Mouse (Mus musculus) liver, embryonic 15.5 days (tissue): ENCODE measurements around the gene Fyttd1. TPM values are rescaled to one million over a fixed set of nuclear protein-coding genes. Genes with fewer than 3 reads are reported as not detected.
"Not testable (repeated sequence)": the region's sequence is repeated elsewhere in the genome, so short reads cannot be mapped to it uniquely, and the experiment has no call there.

Source experiments
- ATAC-seq: fragments of 200-750 bp; cut with Nextera tagmentation; 2 replicates; pipeline ENCODE4 v1.8.0; 2017; ENCODE audit warnings: moderate number of reproducible peaks, mild to moderate bottlenecking, moderate library complexity; ENCODE audit not compliant: insufficient read depth
- H3K27ac ChIP-seq: fragments of 300-500 bp; sonication (generic); replicated peaks from 2 replicates; pipeline ENCODE4 v1.5.1; 2015; ENCODE audit warnings: mild to moderate bottlenecking, inconsistent platforms
- H3K27me3 ChIP-seq: fragments of 300-500 bp; sonication (generic); 2 replicates; pipeline ENCODE4 v1.6.1; 2015; ENCODE audit warnings: mild to moderate bottlenecking, inconsistent platforms
- H3K36me3 ChIP-seq: fragments of 300-500 bp; sonication (generic); replicated peaks from 2 replicates; pipeline ENCODE4 v1.6.1; 2015; ENCODE audit warnings: moderate library complexity, mild to moderate bottlenecking, inconsistent platforms
- H3K4me1 ChIP-seq: fragments of 300-500 bp; sonication (generic); replicated peaks from 2 replicates; pipeline ENCODE4 v1.6.1; 2015; ENCODE audit warnings: inconsistent platforms
- H3K4me2 ChIP-seq: fragments of 300-500 bp; sonication (generic); 2 replicates; pipeline ENCODE4 v1.6.1; 2015; ENCODE audit warnings: moderate library complexity, mild to moderate bottlenecking, inconsistent platforms
- H3K4me3 ChIP-seq: fragments of 300-500 bp; sonication (generic); replicated peaks from 2 replicates; pipeline ENCODE4 v1.5.1; 2015; ENCODE audit warnings: mild to moderate bottlenecking, inconsistent platforms
- H3K9ac ChIP-seq: fragments of 300-500 bp; sonication (generic); 2 replicates; pipeline ENCODE4 v1.6.1; 2015; ENCODE audit warnings: moderate library complexity, mild to moderate bottlenecking, inconsistent platforms
- H3K9me3 ChIP-seq: fragments of 300-500 bp; sonication (generic); replicated peaks from 2 replicates; pipeline ENCODE4 v1.6.1; 2016; ENCODE audit warnings: inconsistent platforms
- WGBS: fragments of 180-500 bp; shearing (Covaris S2); methylation state at CpG from one replicate; pipeline ENCODE4 v1.1.7; 2015; ENCODE audit warnings: mixed read lengths; ENCODE audit not compliant: insufficient replicate concordance; 5-methylcytosine and 5-hydroxymethylcytosine counted together
- polyA plus RNA-seq: library from polyadenylated mRNA; unstranded; fragments of >200 nt; fragmentation: Nextera tagmentation; extraction: Ambion mirVana; gene quantifications from 2 replicates; pipeline ENCODE4 v1.2.1, GENCODE M21; 2015

Fyttd1 gene
- polyA plus RNA-seq, 1 experiment from 2014 or later, result 26.8 TPM

- ATAC-seq, result no peak
- 86% methylated on average over 3 of the region's 3 CpGs for WGBS
- peaks cover 6% of the 10 kb centered on the region; the same call in 1 of the 2 replicates for H3K36me3 ChIP-seq
Measured at GRCm38 (mm10) chr16:32861813-32862385, 15.4 kb upstream of the Fyttd1 start.

GRCm38 (mm10) chr16:32865401-32865800, 11.9 kb upstream of the Fyttd1 start:
- Histone ChIP-seq H3K27me3 (no peaks in the 10 kb centered on the region), H3K4me3 (no peak overlapping the region), H3K27ac (no peak overlapping the region), H3K4me2 (no peak overlapping the region), H3K36me3 (peaks cover 6% of the 10 kb centered on the region; the same call in 1 of the 2 replicates), H3K4me1 (peaks cover 21% of the 10 kb centered on the region), H3K9me3 (no peaks in the 10 kb centered on the region), H3K9ac (no peak overlapping the region)
- WGBS, result 76% methylated on average over 4 of the region's 4 CpGs
- ATAC-seq, result no peak

More at GRCm38 (mm10) chr16:32861813-32862385, 15.4 kb upstream of the Fyttd1 start:
- Histone ChIP-seq H3K27me3 (no peaks in the 10 kb centered on the region), H3K4me2 (no peak overlapping the region), H3K9ac (no peak overlapping the region), H3K4me3 (no peak overlapping the region), H3K9me3 (no peaks in the 10 kb centered on the region), H3K27ac (no peak overlapping the region), H3K4me1 (peaks cover 2% of the 10 kb centered on the region)

DNA sequence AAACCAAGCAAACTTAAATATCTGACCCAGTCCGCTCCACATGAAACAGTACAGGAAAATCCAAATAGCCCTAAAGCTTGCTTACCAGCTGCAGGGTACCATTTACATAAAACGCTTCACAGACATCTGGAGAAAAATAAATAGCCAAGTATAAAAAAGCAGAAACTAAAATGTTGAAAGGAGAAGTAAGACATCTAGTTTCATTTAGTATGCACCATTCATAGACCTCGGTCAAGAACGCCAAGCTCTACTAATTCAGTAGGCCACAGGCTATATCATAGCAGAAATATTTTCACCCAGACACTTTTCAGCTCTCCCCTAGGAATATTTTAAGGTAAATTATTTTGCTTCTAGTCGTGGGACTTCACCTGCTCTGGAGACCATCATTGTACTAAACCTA, 10.6 kb upstream of the Fyttd1 start:
- no peak overlapping the region for H3K9ac ChIP-seq
- H3K4me3 ChIP-seq, result no peak overlapping the region
- 71% methylated on average over 5 of the region's 5 CpGs for WGBS
- H3K4me2 ChIP-seq, result peak overlapping the region; percentile 88; the same call in 1 of the 2 replicates
- H3K27me3 ChIP-seq, result no peaks in the 10 kb centered on the region
- peaks cover 21% of the 10 kb centered on the region for H3K4me1 ChIP-seq
- no peaks in the 10 kb centered on the region for H3K9me3 ChIP-seq
- H3K27ac ChIP-seq, result no peak overlapping the region
- H3K36me3 ChIP-seq, result no peaks in the 10 kb centered on the region
- ATAC-seq, result no peak

DNA sequence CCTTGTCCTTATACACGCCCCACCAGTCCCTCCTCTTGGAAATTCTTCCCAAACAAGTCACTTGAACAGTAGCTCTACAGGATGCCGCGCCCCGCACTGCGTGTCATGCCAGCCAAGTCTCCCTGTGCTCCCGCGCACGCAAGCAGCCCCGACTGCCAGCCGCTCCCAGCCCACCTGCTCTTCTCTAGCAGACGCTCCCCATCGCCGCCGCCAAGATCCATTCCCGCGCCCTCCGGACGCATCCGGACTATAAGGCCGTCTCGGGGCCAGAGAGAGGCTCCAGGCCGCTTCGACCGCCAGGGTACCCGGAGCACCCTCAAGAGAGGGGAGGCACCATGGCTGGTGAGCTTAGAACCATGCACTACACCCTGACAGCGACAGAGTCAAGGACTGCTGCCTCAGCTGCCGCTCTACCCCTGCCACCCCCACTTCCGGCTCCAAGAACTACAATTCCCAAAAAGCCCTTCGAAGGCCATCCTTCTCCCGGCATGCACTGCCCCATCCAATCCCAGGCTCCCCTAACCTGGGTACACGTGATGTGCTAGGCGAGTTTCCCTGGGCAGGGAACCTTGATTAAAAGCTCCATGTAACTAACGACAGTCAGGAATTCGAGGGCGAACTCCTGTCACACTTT, 9.3 kb upstream of the Fyttd1 start:
- H3K27me3 ChIP-seq, result 0 out of 2 replicates have a peak, but pooled peaks cover 2% of the 10 kb centered on the region
- no peaks in the 10 kb centered on the region for H3K9me3 ChIP-seq
- H3K27ac ChIP-seq, result peak overlapping the region; percentile 66
- ATAC-seq, result peak; percentile 94
- H3K9ac ChIP-seq, result peak overlapping the region; percentile 66
- H3K4me2 ChIP-seq, result peak overlapping the region; percentile 88
- peaks cover 21% of the 10 kb centered on the region for H3K4me1 ChIP-seq
- no peaks in the 10 kb centered on the region for H3K36me3 ChIP-seq
- under 1% methylated on average over 35 of the region's 35 CpGs for WGBS
- peak overlapping the region; percentile 77 for H3K4me3 ChIP-seq

- Histone ChIP-seq H3K4me2 (no peak overlapping the region), H3K27me3 (0 out of 2 replicates have a peak, but pooled peaks cover 3% of the 10 kb centered on the region), H3K4me1 (peaks cover 21% of the 10 kb centered on the region), H3K4me3 (no peak overlapping the region), H3K27ac (no peak overlapping the region), H3K9ac (no peak overlapping the region), H3K9me3 (no peaks in the 10 kb centered on the region), H3K36me3 (no peaks in the 10 kb centered on the region)
- ATAC-seq, result no peak
- WGBS, result 42% methylated on average over 5 of the region's 5 CpGs
Measured at GRCm38 (mm10) chr16:32870231-32870630, 7.1 kb upstream of the Fyttd1 start.

- Histone ChIP-seq H3K9ac (no peak overlapping the region), H3K9me3 (no peaks in the 10 kb centered on the region), H3K4me3 (no peak overlapping the region), H3K4me1 (peaks cover 15% of the 10 kb centered on the region), H3K36me3 (no peaks in the 10 kb centered on the region), H3K27me3 (0 out of 2 replicates have a peak, but pooled peaks cover 3% of the 10 kb centered on the region), H3K27ac (no peak overlapping the region), H3K4me2 (no peak overlapping the region)
- no peak for ATAC-seq
- 35% methylated on average over 3 of the region's 3 CpGs for WGBS
Measured at GRCm38 (mm10) chr16:32873366-32873765, 3.9 kb upstream of the Fyttd1 start.

DNA sequence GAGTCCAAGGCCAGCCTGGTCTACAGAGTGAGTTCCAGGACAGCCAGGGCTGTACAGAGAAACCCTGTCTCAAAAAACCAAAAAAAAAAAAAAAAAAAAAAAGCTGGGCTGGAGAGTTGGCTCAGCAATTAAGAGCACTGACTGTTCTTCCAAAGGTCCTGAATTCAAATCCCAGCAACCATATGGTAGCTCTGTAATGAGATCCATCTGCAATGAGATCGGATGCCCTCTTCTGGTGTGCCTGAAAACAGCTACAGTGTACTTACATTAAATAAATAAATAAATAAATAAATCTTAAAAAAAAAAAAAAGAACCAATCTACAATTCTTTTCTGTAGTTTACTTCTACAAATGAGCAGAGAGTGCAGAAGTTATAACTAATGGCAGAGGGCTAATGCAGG, 2.0 kb upstream of the Fyttd1 start:
- not testable (repeated sequence) for H3K9me3 ChIP-seq, ATAC-seq, H3K4me2 ChIP-seq, H3K4me3 ChIP-seq, H3K36me3 ChIP-seq, H3K27me3 ChIP-seq, H3K9ac ChIP-seq, H3K27ac ChIP-seq
- H3K4me1 ChIP-seq, result peaks cover 23% of the 10 kb centered on the region
- 43% methylated on average over 1 of the region's 1 CpGs for WGBS

- Histone ChIP-seq H3K9ac (no peak overlapping the region), H3K27me3 (0 out of 2 replicates have a peak, but pooled peaks cover 3% of the 10 kb centered on the region), H3K36me3 (no peaks in the 10 kb centered on the region), H3K4me1 (peaks cover 23% of the 10 kb centered on the region), H3K4me3 (no peak overlapping the region), H3K27ac (no peak overlapping the region), H3K9me3 (no peaks in the 10 kb centered on the region), H3K4me2 (0 out of 2 replicates have a peak overlapping the region, but pooled peaks have one; percentile 0)
- 72% methylated on average over 3 of the region's 3 CpGs for WGBS
- ATAC-seq, result no peak
Measured at GRCm38 (mm10) chr16:32875847-32876246, 1.5 kb upstream of the Fyttd1 start.

DNA sequence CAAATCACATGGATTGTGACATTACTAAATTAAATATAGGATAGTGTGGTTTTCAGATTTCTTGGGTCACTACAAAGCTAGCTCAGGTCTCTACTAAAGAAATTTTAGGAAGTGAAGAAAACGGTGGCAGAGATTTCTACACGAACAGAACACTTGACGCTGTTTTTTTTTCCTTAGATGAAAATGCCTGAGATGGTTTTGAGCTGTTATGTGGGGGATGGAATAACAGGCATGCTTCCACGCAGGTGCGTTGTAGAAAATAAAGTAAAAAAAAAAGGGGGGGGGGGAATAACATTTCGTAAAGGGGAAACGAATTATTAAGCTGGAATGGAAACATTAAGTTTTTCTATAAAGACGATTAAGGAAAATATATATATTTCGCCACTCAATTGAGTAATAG, 469 bp upstream of the Fyttd1 start:
- H3K27ac ChIP-seq, result no peak overlapping the region
- no peaks in the 10 kb centered on the region for H3K9me3 ChIP-seq
- 20% methylated on average over 9 of the region's 9 CpGs for WGBS
- H3K4me3 ChIP-seq, result peak overlapping the region; percentile 85
- peak overlapping the region; percentile 99 for H3K4me2 ChIP-seq
- no peak overlapping the region for H3K9ac ChIP-seq
- H3K36me3 ChIP-seq, result no peaks in the 10 kb centered on the region
- ATAC-seq, result no peak
- peaks cover 23% of the 10 kb centered on the region for H3K4me1 ChIP-seq
- H3K27me3 ChIP-seq, result 0 out of 2 replicates have a peak, but pooled peaks cover 3% of the 10 kb centered on the region

- peak overlapping the region; percentile 85 for H3K4me3 ChIP-seq
- peaks cover 23% of the 10 kb centered on the region for H3K4me1 ChIP-seq
- peak overlapping the region; percentile 99 for H3K4me2 ChIP-seq
- H3K9me3 ChIP-seq, result no peaks in the 10 kb centered on the region
- H3K9ac ChIP-seq, result peak overlapping the region; percentile 77
- under 1% methylated on average over 34 of the region's 34 CpGs for WGBS
- no peaks in the 10 kb centered on the region for H3K27me3 ChIP-seq
- H3K27ac ChIP-seq, result peak overlapping the region; percentile 77
- ATAC-seq, result peak; percentile 5; the same call in 1 of the 2 replicates
- H3K36me3 ChIP-seq, result no peaks in the 10 kb centered on the region
Measured at GRCm38 (mm10) chr16:32878157-32878598, 878 bp downstream of the Fyttd1 start.
